Mouse (Mus musculus) midbrain, embryonic 16.5 days (tissue): ENCODE data around the gene Prpf31. TPM values are rescaled to one million over a fixed set of nuclear protein-coding genes. Genes with fewer than 3 reads are reported as not detected.

Experiments used
- ATAC-seq: fragments of 200-750 bp; cut with Nextera tagmentation; 2 replicates; pipeline ENCODE4 v1.8.0; 2017; ENCODE audit warnings: moderate TSS enrichment
- H3K27ac ChIP-seq: fragments of 300-500 bp; sonication (generic); 2 replicates; pipeline ENCODE4 v1.5.1; 2014; ENCODE audit warnings: mild to moderate bottlenecking, low read length, mixed read lengths
- H3K27me3 ChIP-seq: fragments of 300-500 bp; sonication (generic); 2 replicates; pipeline ENCODE4 v1.6.1; 2014; ENCODE audit warnings: low read depth, low read length, mixed read lengths; ENCODE audit not compliant: control insufficient read depth, insufficient read depth
- H3K36me3 ChIP-seq: fragments of 300-500 bp; sonication (generic); 2 replicates; pipeline ENCODE4 v1.6.1; 2014; ENCODE audit warnings: mild to moderate bottlenecking, low read length, moderate library complexity, mixed read lengths; ENCODE audit not compliant: control insufficient read depth, insufficient read depth
- H3K4me1 ChIP-seq: fragments of 300-500 bp; sonication (generic); 2 replicates; pipeline ENCODE4 v1.6.1; 2014; ENCODE audit warnings: mild to moderate bottlenecking, low read length, mixed read lengths; ENCODE audit not compliant: control insufficient read depth, insufficient read depth
- H3K4me2 ChIP-seq: fragments of 300-500 bp; sonication (generic); 2 replicates; pipeline ENCODE4 v1.6.1; 2014; ENCODE audit warnings: mild to moderate bottlenecking, low read length, mixed read lengths
- H3K4me3 ChIP-seq: fragments of 300-500 bp; sonication (generic); 2 replicates; pipeline ENCODE4 v1.5.1; 2014; ENCODE audit warnings: low read depth, mild to moderate bottlenecking, low read length, moderate library complexity, mixed read lengths
- H3K9ac ChIP-seq: fragments of 300-500 bp; sonication (generic); 2 replicates; pipeline ENCODE4 v1.6.1; 2014; ENCODE audit warnings: low read depth, low read length, mixed read lengths
- H3K9me3 ChIP-seq: fragments of 300-500 bp; sonication (generic); replicated peaks from 2 replicates; pipeline ENCODE4 v1.6.1; 2014; ENCODE audit warnings: mild to moderate bottlenecking, low read length, mixed read lengths; ENCODE audit not compliant: control insufficient read depth, poor library complexity, severe bottlenecking
- WGBS: fragments of 180-500 bp; shearing (Covaris S2); extraction: QIAGEN DNeasy Blood & Tissue Kit; methylation state at CpG from one replicate; pipeline ENCODE4 v1.1.7; 2014; 5-methylcytosine and 5-hydroxymethylcytosine counted together
- polyA plus RNA-seq: library from polyadenylated mRNA; unstranded; fragments of >200 nt; fragmentation: Nextera tagmentation; extraction: Ambion mirVana; gene quantifications from 2 replicates; pipeline ENCODE4 v1.2.1, GENCODE M21; 2015

Prpf31 gene
- polyA plus RNA-seq, 1 experiment from 2014 or later: 86.7 TPM

- Histone ChIP-seq H3K4me3 (no peak overlapping the region), H3K36me3 (0 out of 2 replicates have a peak, but pooled peaks cover 3% of the 10 kb centered on the region), H3K4me1 (peaks cover 21% of the 10 kb centered on the region), H3K27me3 (no peaks in the 10 kb centered on the region), H3K27ac (no peak overlapping the region), H3K9ac (no peak overlapping the region), H3K9me3 (no peaks in the 10 kb centered on the region), H3K4me2 (no peak overlapping the region)
- ATAC-seq: no peak
- 17% methylated on average over 14 of the region's 14 CpGs for WGBS
These were observed 37.2 kb downstream of the Prpf31 start for GRCm38 (mm10) chr7:3666921-3667391.

GRCm38 (mm10) chr7:3674507-3675227 lies 44.9 kb downstream of the Prpf31 start:
- H3K4me3 ChIP-seq: no peak overlapping the region
- WGBS: 72% methylated on average over 10 of the region's 10 CpGs
- H3K9me3 ChIP-seq: no peaks in the 10 kb centered on the region
- ATAC-seq: peak; percentile 79
- no peaks in the 10 kb centered on the region for H3K27me3 ChIP-seq
- no peak overlapping the region for H3K9ac ChIP-seq
- H3K36me3 ChIP-seq: 0 out of 2 replicates have a peak, but pooled peaks cover 7% of the 10 kb centered on the region
- no peak overlapping the region for H3K4me2 ChIP-seq
- H3K4me1 ChIP-seq: no peaks in the 10 kb centered on the region
- no peak overlapping the region for H3K27ac ChIP-seq

GRCm38 (mm10) chr7:3675228-3675548 lies 45.4 kb downstream of the Prpf31 start:
- no peaks in the 10 kb centered on the region for H3K9me3 ChIP-seq
- no peaks in the 10 kb centered on the region for H3K27me3 ChIP-seq
- peak; percentile 8; the same call in 1 of the 2 replicates for ATAC-seq
- H3K4me2 ChIP-seq: no peak overlapping the region
- no peak overlapping the region for H3K9ac ChIP-seq
- H3K27ac ChIP-seq: no peak overlapping the region
- 0 out of 2 replicates have a peak, but pooled peaks cover 7% of the 10 kb centered on the region for H3K36me3 ChIP-seq
- H3K4me3 ChIP-seq: no peak overlapping the region
- 86% methylated on average over 3 of the region's 3 CpGs for WGBS
- H3K4me1 ChIP-seq: no peaks in the 10 kb centered on the region

GRCm38 (mm10) chr7:3676371-3676770 lies 46.6 kb downstream of the Prpf31 start:
- Histone ChIP-seq H3K4me3 (no peak overlapping the region), H3K4me2 (no peak overlapping the region), H3K27ac (no peak overlapping the region), H3K27me3 (no peaks in the 10 kb centered on the region), H3K36me3 (0 out of 2 replicates have a peak, but pooled peaks cover 7% of the 10 kb centered on the region), H3K9me3 (no peaks in the 10 kb centered on the region), H3K9ac (no peak overlapping the region), H3K4me1 (no peaks in the 10 kb centered on the region)
- no peak for ATAC-seq
- 89% methylated on average over 12 of the region's 12 CpGs for WGBS

- H3K36me3 ChIP-seq: 0 out of 2 replicates have a peak, but pooled peaks cover 7% of the 10 kb centered on the region
- ATAC-seq: no peak
- H3K9me3 ChIP-seq: no peaks in the 10 kb centered on the region
- H3K4me1 ChIP-seq: no peaks in the 10 kb centered on the region
- H3K4me2 ChIP-seq: no peak within 1 kb of the TSS
- H3K27me3 ChIP-seq: no peaks in the 10 kb centered on the region
- H3K27ac ChIP-seq: no peak within 1 kb of the TSS
- WGBS: 68% methylated on average over 9 of the region's 9 CpGs
- no peak within 1 kb of the TSS for H3K9ac ChIP-seq
- H3K4me3 ChIP-seq: no peak within 1 kb of the TSS
These were observed 47.6 kb downstream of the Prpf31 start, which contains the start of gene Tmc4 for GRCm38 (mm10) chr7:3677342-3677741. Gene Tmc4, minus strand, starts transcription at chr7:3677553.

GRCm38 (mm10) chr7:3683908-3684550 lies 54.2 kb downstream of the Prpf31 start:
- H3K4me3 ChIP-seq: no peak overlapping the region
- H3K9me3 ChIP-seq: no peaks in the 10 kb centered on the region
- peaks cover 22% of the 10 kb centered on the region for H3K4me1 ChIP-seq
- H3K27me3 ChIP-seq: no peaks in the 10 kb centered on the region
- H3K27ac ChIP-seq: peak overlapping the region; percentile 87
- 40% methylated on average over 10 of the region's 10 CpGs for WGBS
- ATAC-seq: peak; percentile 89
- peaks cover 21% of the 10 kb centered on the region for H3K36me3 ChIP-seq
- peak overlapping the region; percentile 4; the same call in 1 of the 2 replicates for H3K4me2 ChIP-seq
- H3K9ac ChIP-seq: no peak overlapping the region; the same call in 1 of the 2 replicates

GRCm38 (mm10) chr7:3684698-3685097 lies 54.9 kb downstream of the Prpf31 start:
- 60% methylated on average over 8 of the region's 8 CpGs for WGBS
- peak overlapping the region; percentile 4; the same call in 1 of the 2 replicates for H3K4me2 ChIP-seq
- no peaks in the 10 kb centered on the region for H3K27me3 ChIP-seq
- H3K9me3 ChIP-seq: no peaks in the 10 kb centered on the region
- peak overlapping the region; percentile 87 for H3K27ac ChIP-seq
- peak; percentile 34 for ATAC-seq
- no peak overlapping the region for H3K4me3 ChIP-seq
- H3K4me1 ChIP-seq: peaks cover 22% of the 10 kb centered on the region
- H3K36me3 ChIP-seq: peaks cover 21% of the 10 kb centered on the region
- peak overlapping the region; percentile 48 for H3K9ac ChIP-seq

- no peaks in the 10 kb centered on the region for H3K9me3 ChIP-seq
- 83% methylated on average over 31 of the region's 31 CpGs for WGBS
- H3K4me2 ChIP-seq: no peak overlapping the region
- H3K36me3 ChIP-seq: peaks cover 21% of the 10 kb centered on the region
- H3K4me1 ChIP-seq: peaks cover 22% of the 10 kb centered on the region
- H3K9ac ChIP-seq: no peak overlapping the region
- no peaks in the 10 kb centered on the region for H3K27me3 ChIP-seq
- no peak for ATAC-seq
- H3K4me3 ChIP-seq: no peak overlapping the region
- H3K27ac ChIP-seq: peak overlapping the region; percentile 87
These were observed 55.8 kb downstream of the Prpf31 start for GRCm38 (mm10) chr7:3685400-3686187.
